Mouse (Mus musculus) testis, adult 2 months (tissue): ENCODE measurements at regions not wholly inside any gene's neighbourhood (a gene's known extent, or its start where the extent isn't known, plus 50 kb on each side); places are given as distances from the start of the nearest gene placed in this dataset.

Source experiments
- CTCF ChIP-seq: fragments of 200-500 bp; IDR thresholded peaks from 2 replicates; pipeline ENCODE4 v1.5.1; 2012; ENCODE audit warnings: low read depth, mild to moderate bottlenecking, inconsistent platforms, low read length, moderate library complexity; ENCODE audit not compliant: control insufficient read depth, insufficient read depth, insufficient replicate concordance
- POLR2A ChIP-seq: fragments of 200-500 bp; IDR thresholded peaks from 2 replicates; pipeline ENCODE4 v1.6.1; 2012; ENCODE audit warnings: low read depth, mild to moderate bottlenecking, inconsistent platforms, low read length, moderate library complexity; ENCODE audit not compliant: control insufficient read depth

GRCm38 (mm10) chr3:120761223-120761622, 410.3 kb downstream of the Rwdd3 start:
- TF ChIP-seq POLR2A (no peak), CTCF (no peak)
